ENCODE assay signal across 17 mouse cellular contexts in genomic region chr8:82400376-82400775, GRCm38 (mm10). TPM values are rescaled to one million over a fixed set of nuclear protein-coding genes. Genes with fewer than 3 reads are reported as not detected.
A peak's percentile ranks its signal among the peaks of the same experiment; 100 is the strongest.
DNase-seq lines count a peak whose midpoint lies in the region; ATAC-seq and TF ChIP-seq lines count a peak whose summit lies in the region.
"Had no signal": no experiment of that assay in that cellular context is flagged by ENCODE, and none has a peak within 500 bp of the region (broad histone marks: within the 10 kb centered on the region; RNA-seq: fewer than 3 reads in every experiment).

No protein-coding gene starts in this region.

- peak overlapping the region; percentile 49 for H3K4me2 ChIP-seq in heart, embryonic 16.5 days (ENCODE audit: low read depth, low read length)
- H3K4me2 ChIP-seq in lung, embryonic 15.5 days: peak overlapping the region; percentile 18; the same call in 1 of the 2 replicates
- H3K4me2 ChIP-seq in liver, postnatal 0 days (ENCODE audit: low read depth, low read length): peak overlapping the region; percentile 47
- H3K4me2 ChIP-seq: embryonic facial prominence, embryonic 12.5 days; midbrain, embryonic 13.5 days had no signal

- no peak overlapping the region for H3K27ac ChIP-seq in heart, embryonic 16.5 days (ENCODE audit: low read length)
- no peak overlapping the region for H3K27ac ChIP-seq in lung, embryonic 15.5 days
- no peak overlapping the region for H3K27ac ChIP-seq in liver, postnatal 0 days (ENCODE audit: low read depth)
- H3K27ac ChIP-seq: embryonic facial prominence, embryonic 12.5 days; hindbrain, postnatal 0 days; left cerebral cortex, adult 2 months; midbrain, embryonic 13.5 days had no signal

- H3K27me3 ChIP-seq in heart, embryonic 16.5 days (ENCODE audit: control insufficient read depth, insufficient read depth, low read length): no peaks in the 10 kb centered on the region
- no peaks in the 10 kb centered on the region for H3K27me3 ChIP-seq in lung, embryonic 15.5 days
- H3K27me3 ChIP-seq in liver, postnatal 0 days (ENCODE audit: insufficient read depth, low read length): no peaks in the 10 kb centered on the region
- H3K27me3 ChIP-seq: embryonic facial prominence, embryonic 12.5 days; midbrain, embryonic 13.5 days had no signal

- H3K9ac ChIP-seq in heart, embryonic 16.5 days (ENCODE audit: low read length): peak overlapping the region; percentile 50; the same call in 1 of the 2 replicates
- H3K9ac ChIP-seq in lung, embryonic 15.5 days: no peak overlapping the region
- no peak overlapping the region for H3K9ac ChIP-seq in liver, postnatal 0 days (replicated peaks)
- H3K9ac ChIP-seq: embryonic facial prominence, embryonic 12.5 days; midbrain, embryonic 13.5 days had no signal

- H3K4me1 ChIP-seq in heart, embryonic 16.5 days (ENCODE audit: control insufficient read depth, insufficient read depth, low read length): peaks cover 11% of the 10 kb centered on the region
- H3K4me1 ChIP-seq in lung, embryonic 15.5 days: peaks cover 16% of the 10 kb centered on the region
- H3K4me1 ChIP-seq in liver, postnatal 0 days (ENCODE audit: insufficient read depth): peaks cover 11% of the 10 kb centered on the region

- ATAC-seq in heart, embryonic 16.5 days (replicated peaks; ENCODE audit: extremely low read depth, insufficient read depth, low FRiP score): no peak
- no peak for ATAC-seq in lung, embryonic 15.5 days (ENCODE audit: borderline replicate concordance, extremely low read depth, low FRiP score, low TSS enrichment)
- ATAC-seq in liver, postnatal 0 days: no peak
- ATAC-seq in frontal cortex, adult (ENCODE audit: low TSS enrichment): no peak
- ATAC-seq: hindbrain, postnatal 0 days; midbrain, embryonic 13.5 days had no signal

- no peak for DNase-seq in heart, postnatal 14 days
- DNase-seq in lung, adult 18-20 months: no peak
- DNase-seq in NIH3T3 (ENCODE audit: low read depth): peak; percentile 29
- no peak for DNase-seq in liver, postnatal 0 days
- DNase-seq: cerebellum, adult 11-12 months; cerebellum, postnatal 36 days; lung, postnatal 10 days; right cerebral cortex, adult 18-20 months; thymus, postnatal 25 days had no signal

- peaks cover under 1% of the 10 kb centered on the region; the same call in 1 of the 2 replicates for H3K36me3 ChIP-seq in heart, embryonic 16.5 days (ENCODE audit: control insufficient read depth, insufficient read depth)
- H3K36me3 ChIP-seq in lung, embryonic 15.5 days: no peaks in the 10 kb centered on the region
- H3K36me3 ChIP-seq in liver, postnatal 0 days (replicated peaks; ENCODE audit: insufficient read depth, low read length): no peaks in the 10 kb centered on the region
- H3K36me3 ChIP-seq: embryonic facial prominence, embryonic 12.5 days; midbrain, embryonic 13.5 days had no signal

- H3K4me3 ChIP-seq in heart, embryonic 16.5 days (ENCODE audit: low read length): no peak overlapping the region; the same call in 1 of the 2 replicates
- no peak overlapping the region for H3K4me3 ChIP-seq in lung, embryonic 15.5 days
- H3K4me3 ChIP-seq in liver, postnatal 0 days (ENCODE audit: low read depth, low read length): no peak overlapping the region
- H3K4me3 ChIP-seq: embryonic facial prominence, embryonic 12.5 days; left cerebral cortex, adult 2 months; midbrain, embryonic 13.5 days; myocyte had no signal

- WGBS in heart, embryonic 16.5 days: 16% methylated on average over 2 of the region's 2 CpGs
- 2% methylated on average over 2 of the region's 2 CpGs for WGBS in lung, embryonic 15.5 days
- 9% methylated on average over 2 of the region's 2 CpGs for WGBS in liver, postnatal 0 days (ENCODE audit: insufficient replicate concordance)

- no peaks in the 10 kb centered on the region for H3K9me3 ChIP-seq in heart, embryonic 16.5 days (replicated peaks; ENCODE audit: control insufficient read depth, low read length)
- no peaks in the 10 kb centered on the region for H3K9me3 ChIP-seq in lung, embryonic 15.5 days
- H3K9me3 ChIP-seq in liver, postnatal 0 days (ENCODE audit: low read length): no peaks in the 10 kb centered on the region
- H3K9me3 ChIP-seq: embryonic facial prominence, embryonic 12.5 days; midbrain, embryonic 13.5 days had no signal

- intact Hi-C loops in heart, postnatal 14 days (cut with DNase I): no loop called here

- TF ChIP-seq EP300 in liver, postnatal 0 days (IDR thresholded peaks at IDR 0.05; ENCODE audit: low read depth): no peak

- no peak for TF ChIP-seq CTCF in liver, postnatal 0 days (IDR thresholded peaks at IDR 0.05; ENCODE audit: low read depth)

RNA-seq across cellular contexts. Expression of gene Il15, which starts 2.6 kb away (rescaled TPM):
- polyA plus RNA-seq in heart, embryonic 16.5 days (2015; fragmentation: Nextera tagmentation; extraction: Ambion mirVana): 13.5 and 15.3 TPM in 2 replicates
- 10 to 100 TPM; 18.5 to 22.2 TPM for total RNA-seq in heart, postnatal 14 days (2021)
- 11.7 and 12.5 TPM in 2 replicates for polyA plus RNA-seq in lung, embryonic 15.5 days (2015; fragmentation: Nextera tagmentation; extraction: Ambion mirVana)
- polyA plus RNA-seq in liver, postnatal 0 days (2015; fragmentation: Nextera tagmentation; extraction: Ambion mirVana): 6.4 and 7.3 TPM in 2 replicates
